Mouse (Mus musculus) CH12.LX (cell line): ENCODE data around the gene Cdc42.

Experiments
- CTCF ChIP-seq, 2 experiments: IDR thresholded peaks in 1 of 2; conservative IDR thresholded peaks in 1 of 2; 2 replicates each; pipeline ENCODE4 v1.5.1; 2011 to 2012; ENCODE audit warnings: low read depth in 2 of 2, low read length in 2 of 2, improper control_type of control experiment in 1 of 2, inconsistent platforms in 1 of 2, mild to moderate bottlenecking in 1 of 2, moderate library complexity in 1 of 2
- MEF2A ChIP-seq: IDR thresholded peaks from 2 replicates; pipeline ENCODE4 v1.6.1; 2014; ENCODE audit warnings: low read depth, mild to moderate bottlenecking, inconsistent platforms, low read length, improper control_type of control experiment, borderline replicate concordance
- NELFE ChIP-seq: IDR thresholded peaks from 2 replicates; pipeline ENCODE4 v1.6.1; 2011; ENCODE audit warnings: low read depth, low read length, improper control_type of control experiment
- POLR2A ChIP-seq: IDR thresholded peaks from 2 replicates; pipeline ENCODE4 v1.6.1; 2011; ENCODE audit warnings: low read depth, mild to moderate bottlenecking, improper control_type of control experiment, low read length
- SIN3A ChIP-seq: IDR thresholded peaks from 2 replicates; pipeline ENCODE4 v1.6.1; 2012; ENCODE audit warnings: low read length, improper control_type of control experiment, inconsistent platforms
- USF1 ChIP-seq: IDR thresholded peaks from 2 replicates; pipeline ENCODE4 v1.6.1; 2014; ENCODE audit warnings: low read depth, mild to moderate bottlenecking, inconsistent platforms, low read length, improper control_type of control experiment
- USF2 ChIP-seq: conservative IDR thresholded peaks from 2 replicates; pipeline ENCODE4 v1.6.1; 2011; ENCODE audit warnings: low read depth, low read length, improper control_type of control experiment

DNA sequence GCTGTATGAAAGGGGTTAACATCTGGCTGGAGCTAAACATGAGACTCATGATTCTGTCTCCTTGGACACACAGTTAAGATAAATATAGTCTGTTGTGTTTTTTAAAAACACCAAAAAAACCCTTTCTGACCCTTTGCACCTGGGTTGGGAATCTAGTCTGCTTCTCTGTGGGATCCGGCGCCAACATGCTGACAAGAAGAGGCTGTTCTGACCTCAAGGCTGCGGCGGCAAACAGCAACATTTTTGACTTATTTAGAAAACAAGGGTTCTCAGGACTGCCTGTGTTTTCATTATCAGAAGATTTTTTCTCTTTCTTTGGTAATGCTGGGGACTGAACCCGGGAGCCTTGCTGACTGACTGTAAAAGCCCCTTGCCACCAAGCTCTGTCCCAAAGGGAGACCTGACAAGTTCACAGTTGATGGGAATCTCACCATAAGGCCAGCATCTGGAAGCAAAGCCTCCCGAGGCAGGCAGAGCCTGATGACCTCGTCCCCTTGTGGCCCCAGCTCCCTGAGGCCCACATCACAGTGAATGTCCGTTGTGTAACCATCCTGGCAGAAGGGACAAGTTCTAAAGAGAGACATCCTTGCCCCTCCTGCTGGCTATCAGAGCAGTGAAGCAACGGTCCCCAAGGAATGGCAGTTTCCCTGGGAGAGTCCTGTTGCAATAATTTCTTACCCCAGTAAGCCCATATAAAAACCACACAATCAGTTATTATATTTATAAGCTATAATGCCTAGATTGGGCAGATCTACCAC, 36.0 kb upstream of the Cdc42 start:
- TF ChIP-seq POLR2A, result no peak
- TF ChIP-seq USF2, result no peak
- no peak for TF ChIP-seq CTCF (conservative IDR thresholded peaks at IDR 0.05 in 1 of 2, IDR thresholded peaks at IDR 0.05 in 1 of 2; ENCODE audit: low read depth in 2 of 2, low read length in 2 of 2)
- TF ChIP-seq SIN3A, result no peak
- TF ChIP-seq USF1, result no peak
- TF ChIP-seq NELFE, result no peak
- TF ChIP-seq MEF2A, result no peak
